Mouse (Mus musculus) testis, adult 2 months (tissue): ENCODE data around the gene Dclk2.

Experiments
- CTCF ChIP-seq: fragments of 200-500 bp; IDR thresholded peaks from 2 replicates; pipeline ENCODE4 v1.5.1; 2012; ENCODE audit warnings: low read depth, mild to moderate bottlenecking, inconsistent platforms, low read length, moderate library complexity; ENCODE audit not compliant: control insufficient read depth, insufficient read depth, insufficient replicate concordance
- POLR2A ChIP-seq: fragments of 200-500 bp; IDR thresholded peaks from 2 replicates; pipeline ENCODE4 v1.6.1; 2012; ENCODE audit warnings: low read depth, mild to moderate bottlenecking, inconsistent platforms, low read length, moderate library complexity; ENCODE audit not compliant: control insufficient read depth

- no peak for TF ChIP-seq POLR2A
- no peak for TF ChIP-seq CTCF
Observed at GRCm38 (mm10) chr3:86754595-86755557, 165.8 kb downstream of the Dclk2 start.
